Mouse (Mus musculus): ENCODE measurements at regions not wholly inside any gene's neighbourhood (a gene's known extent, or its start where the extent isn't known, plus 50 kb on each side); places are given as distances from the start of the nearest gene placed in this dataset.

- Histone ChIP-seq H3K9me3 (ENCODE audit: control insufficient read depth) (no peaks in the 10 kb centered on the region), H3K4me1 (replicated peaks; ENCODE audit: control insufficient read depth, insufficient read depth, low read length) (no peaks in the 10 kb centered on the region), H3K9ac (ENCODE audit: low read depth, low read length) (no peak overlapping the region), H3K4me2 (replicated peaks; ENCODE audit: low read depth) (no peak overlapping the region), H3K36me3 (ENCODE audit: control insufficient read depth, insufficient read depth) (no peaks in the 10 kb centered on the region), H3K27ac (ENCODE audit: low read depth, low read length) (no peak overlapping the region), H3K4me3 (ENCODE audit: low read depth, low read length) (no peak overlapping the region), H3K27me3 (replicated peaks; ENCODE audit: control insufficient read depth, insufficient read depth, low read length) (no peaks in the 10 kb centered on the region)
- ATAC-seq, result no peak
- WGBS, result 97% methylated on average over 1 of the region's 1 CpGs
- TF ChIP-seq CTCF (IDR thresholded peaks at IDR 0.05; ENCODE audit: low read depth), result no peak
These were observed 191.0 kb upstream of the Agr3 start for GRCm38 (mm10) chr12:35734371-35734770.

GRCm38 (mm10) chr12:35733580-35733979 is 191.8 kb upstream of the Agr3 start:
- Histone ChIP-seq H3K9ac (ENCODE audit: low read depth, low read length) (no peak overlapping the region), H3K4me1 (replicated peaks; ENCODE audit: control insufficient read depth, insufficient read depth, low read length) (no peaks in the 10 kb centered on the region), H3K4me3 (ENCODE audit: low read depth, low read length) (no peak overlapping the region), H3K36me3 (ENCODE audit: control insufficient read depth, insufficient read depth) (no peaks in the 10 kb centered on the region), H3K27ac (ENCODE audit: low read depth, low read length) (no peak overlapping the region), H3K4me2 (replicated peaks; ENCODE audit: low read depth) (no peak overlapping the region), H3K27me3 (replicated peaks; ENCODE audit: control insufficient read depth, insufficient read depth, low read length) (no peaks in the 10 kb centered on the region), H3K9me3 (ENCODE audit: control insufficient read depth) (no peaks in the 10 kb centered on the region)
- no peak for TF ChIP-seq CTCF (IDR thresholded peaks at IDR 0.05; ENCODE audit: low read depth)
- no peak for ATAC-seq
- 92% methylated on average over 2 of the region's 2 CpGs for WGBS

- Histone ChIP-seq H3K4me2 (replicated peaks; ENCODE audit: low read depth) (no peak overlapping the region), H3K9ac (ENCODE audit: low read depth, low read length) (no peak overlapping the region), H3K9me3 (ENCODE audit: control insufficient read depth) (no peaks in the 10 kb centered on the region), H3K27me3 (replicated peaks; ENCODE audit: control insufficient read depth, insufficient read depth, low read length) (no peaks in the 10 kb centered on the region), H3K4me1 (replicated peaks; ENCODE audit: control insufficient read depth, insufficient read depth, low read length) (no peaks in the 10 kb centered on the region), H3K36me3 (ENCODE audit: control insufficient read depth, insufficient read depth) (no peaks in the 10 kb centered on the region), H3K4me3 (ENCODE audit: low read depth, low read length) (no peak overlapping the region), H3K27ac (ENCODE audit: low read depth, low read length) (no peak overlapping the region)
- WGBS, result 70% methylated on average over 1 of the region's 1 CpGs
- TF ChIP-seq CTCF (IDR thresholded peaks at IDR 0.05; ENCODE audit: low read depth), result no peak
- no peak for ATAC-seq
These were observed 191.1 kb upstream of the Ahr start for GRCm38 (mm10) chr12:35725910-35726309.

GRCm38 (mm10) chr12:35724132-35724531 is 189.3 kb upstream of the Ahr start:
- WGBS, result 74% methylated on average over 4 of the region's 4 CpGs
- Histone ChIP-seq H3K27ac (ENCODE audit: low read depth, low read length) (no peak overlapping the region), H3K4me2 (replicated peaks; ENCODE audit: low read depth) (no peak overlapping the region), H3K4me1 (replicated peaks; ENCODE audit: control insufficient read depth, insufficient read depth, low read length) (no peaks in the 10 kb centered on the region), H3K4me3 (ENCODE audit: low read depth, low read length) (no peak overlapping the region), H3K9me3 (ENCODE audit: control insufficient read depth) (no peaks in the 10 kb centered on the region), H3K36me3 (ENCODE audit: control insufficient read depth, insufficient read depth) (no peaks in the 10 kb centered on the region), H3K27me3 (replicated peaks; ENCODE audit: control insufficient read depth, insufficient read depth, low read length) (no peaks in the 10 kb centered on the region), H3K9ac (ENCODE audit: low read depth, low read length) (no peak overlapping the region)
- no peak for ATAC-seq
- TF ChIP-seq CTCF (IDR thresholded peaks at IDR 0.05; ENCODE audit: low read depth), result no peak

- Histone ChIP-seq H3K36me3 (ENCODE audit: control insufficient read depth, insufficient read depth) (no peaks in the 10 kb centered on the region), H3K4me2 (replicated peaks; ENCODE audit: low read depth) (no peak overlapping the region), H3K9me3 (ENCODE audit: control insufficient read depth) (no peaks in the 10 kb centered on the region), H3K27ac (ENCODE audit: low read depth, low read length) (no peak overlapping the region), H3K9ac (ENCODE audit: low read depth, low read length) (no peak overlapping the region), H3K27me3 (replicated peaks; ENCODE audit: control insufficient read depth, insufficient read depth, low read length) (no peaks in the 10 kb centered on the region), H3K4me3 (ENCODE audit: low read depth, low read length) (no peak overlapping the region), H3K4me1 (replicated peaks; ENCODE audit: control insufficient read depth, insufficient read depth, low read length) (no peaks in the 10 kb centered on the region)
- WGBS, result 68% methylated on average over 4 of the region's 4 CpGs
- no peak for ATAC-seq
- no peak for TF ChIP-seq CTCF (IDR thresholded peaks at IDR 0.05; ENCODE audit: low read depth)
These were observed 177.8 kb upstream of the Ahr start for GRCm38 (mm10) chr12:35712671-35713070.

GRCm38 (mm10) chr12:35711549-35712070 is 176.8 kb upstream of the Ahr start:
- H3K36me3 ChIP-seq (ENCODE audit: control insufficient read depth, insufficient read depth), result no peaks in the 10 kb centered on the region
- no peaks in the 10 kb centered on the region for H3K27me3 ChIP-seq (replicated peaks; ENCODE audit: control insufficient read depth, insufficient read depth, low read length)
- H3K9me3 ChIP-seq (ENCODE audit: control insufficient read depth), result no peaks in the 10 kb centered on the region
- H3K9ac ChIP-seq (ENCODE audit: low read depth, low read length), result no peak overlapping the region
- no peak overlapping the region for H3K4me3 ChIP-seq (ENCODE audit: low read depth, low read length)
- no peak for TF ChIP-seq CTCF (IDR thresholded peaks at IDR 0.05; ENCODE audit: low read depth)
- ATAC-seq, result no peak
- H3K4me1 ChIP-seq (replicated peaks; ENCODE audit: control insufficient read depth, insufficient read depth, low read length), result no peaks in the 10 kb centered on the region
- WGBS, result 84% methylated on average over 6 of the region's 6 CpGs
- H3K4me2 ChIP-seq (replicated peaks; ENCODE audit: low read depth), result no peak overlapping the region
- no peak overlapping the region for H3K27ac ChIP-seq (ENCODE audit: low read depth, low read length)

GRCm38 (mm10) chr12:35710323-35710722 is 175.5 kb upstream of the Ahr start:
- no peak overlapping the region for H3K4me2 ChIP-seq (replicated peaks; ENCODE audit: low read depth)
- H3K27ac ChIP-seq (ENCODE audit: low read depth, low read length), result no peak overlapping the region
- no peaks in the 10 kb centered on the region for H3K36me3 ChIP-seq (ENCODE audit: control insufficient read depth, insufficient read depth)
- no peaks in the 10 kb centered on the region for H3K4me1 ChIP-seq (replicated peaks; ENCODE audit: control insufficient read depth, insufficient read depth, low read length)
- no peak for ATAC-seq
- WGBS, result 71% methylated on average over 5 of the region's 5 CpGs
- H3K4me3 ChIP-seq (ENCODE audit: low read depth, low read length), result no peak overlapping the region
- H3K9me3 ChIP-seq (ENCODE audit: control insufficient read depth), result no peaks in the 10 kb centered on the region
- no peak for TF ChIP-seq CTCF (IDR thresholded peaks at IDR 0.05; ENCODE audit: low read depth)
- no peaks in the 10 kb centered on the region for H3K27me3 ChIP-seq (replicated peaks; ENCODE audit: control insufficient read depth, insufficient read depth, low read length)
- H3K9ac ChIP-seq (ENCODE audit: low read depth, low read length), result no peak overlapping the region

Data from intestine, postnatal 0 days (tissue).